Mouse (Mus musculus) left cerebral cortex, adult 2 months (tissue): ENCODE data around the gene Inpp4b. TPM values are rescaled to one million over a fixed set of nuclear protein-coding genes. Genes with fewer than 3 reads are reported as not detected.

Source experiments
- DNase-seq, 2 experiments: peaks; one replicate each; pipeline ENCODE4 v3.0.0; 2021 to 2022; ENCODE audit warnings: low spot score in 2 of 2, mixed read lengths in 1 of 2; ENCODE audit errors: extremely low spot score in 1 of 2
- H3K27ac ChIP-seq: fragments of 200-600 bp; 2 replicates; pipeline ENCODE4 v1.8.1; 2022
- H3K4me3 ChIP-seq: fragments of 200-600 bp; 2 replicates; pipeline ENCODE4 v1.8.1; 2022
- CTCF ChIP-seq: fragments of 200-600 bp; IDR thresholded peaks from 2 replicates; pipeline ENCODE4 v1.8.1; 2022; ENCODE audit warnings: antibody characterized with exemption, mild to moderate bottlenecking, moderate library complexity
- intact Hi-C: fragments of 180-260 bp; cut with DNase I; formaldehyde crosslinking; loops from one replicate; pipeline ENCODE4 v1.15.1; 2025
- total RNA-seq, 2 experiments: library from RNA; stranded (reverse); gene quantifications; 2 replicates each; pipeline ENCODE4 v1.2.3; 2021

The Inpp4b gene
- total RNA-seq, 2 experiments from 2014 or later, result 8.8 to 13.3 TPM

GRCm38 (mm10) chr8:81370607-81371006 lies 28.3 kb downstream of the Inpp4b start:
- Histone ChIP-seq H3K4me3 (no peak overlapping the region), H3K27ac (no peak overlapping the region)
- no peak for DNase-seq
- intact Hi-C loops, result no loop called here
- no peak for TF ChIP-seq CTCF

- no peak overlapping the region for H3K4me3 ChIP-seq
- DNase-seq, result no peak
- H3K27ac ChIP-seq, result no peak overlapping the region
- no peak for TF ChIP-seq CTCF
- intact Hi-C loops, result no loop called here
Observed at GRCm38 (mm10) chr8:81371844-81372243, 29.5 kb downstream of the Inpp4b start.

- no peak overlapping the region for H3K4me3 ChIP-seq
- H3K27ac ChIP-seq, result no peak overlapping the region
- no peak for TF ChIP-seq CTCF
- DNase-seq, result no peak
- intact Hi-C loops, result no loop called here
Observed at GRCm38 (mm10) chr8:81374877-81375475, 32.6 kb downstream of the Inpp4b start.

DNA sequence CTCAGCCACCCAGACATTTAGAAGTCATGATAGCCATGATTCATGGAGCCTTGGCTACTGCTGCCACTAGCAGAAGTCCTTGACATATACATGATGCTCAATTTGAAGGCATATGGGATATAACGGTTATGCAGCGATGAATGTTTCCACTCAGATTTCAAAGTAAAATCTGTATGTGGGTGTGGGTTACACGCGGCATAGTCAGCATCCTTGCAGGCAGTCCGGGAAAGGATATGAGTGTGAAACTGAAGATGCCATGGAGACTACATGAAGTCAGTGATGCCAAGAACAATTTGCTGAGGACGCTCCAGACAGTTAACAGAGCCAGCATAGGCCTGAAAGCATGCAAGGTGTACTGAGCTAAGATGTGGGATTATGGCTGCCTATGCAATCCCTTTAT lies 46.6 kb downstream of the Inpp4b start:
- intact Hi-C loops, result no loop called here
- no peak for DNase-seq
- TF ChIP-seq CTCF, result no peak

DNA sequence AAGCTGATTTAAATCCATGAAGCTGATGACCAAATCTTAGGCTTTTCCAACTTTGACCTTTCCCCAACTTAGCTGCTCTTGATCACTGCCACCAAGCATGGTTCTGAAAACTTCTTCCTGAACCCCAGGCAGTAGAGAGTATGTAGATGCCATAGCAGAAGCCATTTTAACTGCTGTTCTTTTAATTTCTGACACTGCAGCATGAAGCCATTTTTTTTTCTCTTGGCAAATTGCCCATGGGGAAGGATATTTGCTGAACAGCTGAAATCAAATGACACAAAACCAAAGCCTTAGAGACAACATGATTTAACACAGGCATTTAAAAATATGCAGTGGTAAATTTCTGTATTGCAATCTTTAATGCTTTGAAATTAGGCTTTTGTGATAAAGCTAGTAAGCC lies 56.7 kb downstream of the Inpp4b start:
- TF ChIP-seq CTCF, result no peak
- no peak overlapping the region for H3K27ac ChIP-seq
- no peak for DNase-seq
- intact Hi-C loops, result loop anchor here (1.0 to 5.0 kb wide), 2 partner anchors 41 to 332 kb away; no protein-coding TSS in a partner anchor
- no peak overlapping the region for H3K4me3 ChIP-seq

More for the DNA sequence above, 46.6 kb downstream of the Inpp4b start:
- no peak overlapping the region for H3K27ac ChIP-seq
- H3K4me3 ChIP-seq, result no peak overlapping the region

GRCm38 (mm10) chr8:81399501-81399900 lies 57.1 kb downstream of the Inpp4b start:
- intact Hi-C loops, result loop anchor here (1.0 to 5.0 kb wide), 2 partner anchors 41 to 332 kb away; no protein-coding TSS in a partner anchor
- Histone ChIP-seq H3K27ac (no peak overlapping the region), H3K4me3 (no peak overlapping the region)
- TF ChIP-seq CTCF, result no peak
- DNase-seq, result peak; percentile 13 to 23

DNA sequence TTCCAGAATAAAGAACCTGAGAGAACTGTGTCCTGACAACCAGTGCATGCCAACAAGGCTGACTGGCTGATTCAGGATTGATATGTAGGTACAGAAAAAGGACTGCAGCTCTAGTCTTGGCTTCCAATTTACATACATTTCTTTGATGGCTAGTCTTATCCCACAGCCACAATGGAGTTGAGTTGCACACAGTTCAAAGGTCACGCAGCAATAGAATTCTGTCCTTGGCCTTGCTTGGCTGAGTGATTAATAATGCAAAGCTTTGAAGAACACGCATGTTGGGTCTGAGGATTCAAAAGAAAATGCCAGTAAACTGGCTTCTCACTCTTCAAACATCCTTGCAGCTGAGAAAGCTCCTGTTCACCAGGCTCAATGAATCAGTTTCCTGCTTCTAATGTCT lies 70.4 kb downstream of the Inpp4b start:
- Histone ChIP-seq H3K27ac (no peak overlapping the region), H3K4me3 (no peak overlapping the region)
- intact Hi-C loops, result no loop called here
- DNase-seq, result no peak
- no peak for TF ChIP-seq CTCF

GRCm38 (mm10) chr8:81443957-81444356 lies 101.6 kb downstream of the Inpp4b start:
- intact Hi-C loops, result no loop called here
- Histone ChIP-seq H3K4me3 (no peak overlapping the region), H3K27ac (no peak overlapping the region)
- no peak for DNase-seq
- no peak for TF ChIP-seq CTCF

DNA sequence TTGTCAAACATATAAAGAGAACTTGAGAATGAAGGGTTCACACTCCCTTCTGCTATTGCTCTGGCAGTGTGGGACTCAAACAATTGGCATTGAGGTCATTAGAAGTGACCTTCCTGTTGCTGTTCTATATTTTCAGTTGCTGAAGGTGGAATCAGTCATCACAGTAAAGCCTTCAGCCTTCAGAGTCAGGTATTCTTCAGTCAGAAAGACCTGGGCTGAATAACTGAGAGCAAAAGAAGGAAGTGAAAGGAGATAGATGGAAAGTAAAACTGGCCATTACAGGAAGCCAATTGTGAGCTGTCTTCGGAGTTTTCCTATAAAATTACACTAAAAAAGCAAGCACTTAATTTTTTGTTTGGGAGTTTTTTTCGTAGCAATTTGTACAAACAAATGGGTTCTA lies 107.4 kb downstream of the Inpp4b start:
- no peak overlapping the region for H3K4me3 ChIP-seq
- intact Hi-C loops, result no loop called here
- DNase-seq, result no peak
- TF ChIP-seq CTCF, result no peak
- no peak overlapping the region for H3K27ac ChIP-seq

DNA sequence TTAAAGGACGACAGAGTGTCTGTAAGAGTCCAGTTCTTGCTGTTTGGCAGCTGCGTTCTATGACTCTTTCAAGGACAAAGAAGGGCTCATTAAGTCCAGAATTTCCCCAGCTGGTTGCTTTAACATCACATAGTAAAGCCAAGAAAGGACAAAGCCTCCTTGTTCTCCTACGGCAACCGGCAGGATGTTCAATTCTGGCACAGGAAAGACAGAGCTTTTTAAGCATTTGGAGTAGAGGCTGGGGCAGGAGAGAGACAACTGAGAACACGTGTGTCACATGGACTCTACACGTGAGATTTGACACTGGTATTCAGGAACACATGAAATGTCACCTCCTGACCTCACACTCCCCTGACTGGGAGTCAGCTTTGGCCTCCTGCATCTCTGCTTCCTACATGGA lies 109.7 kb downstream of the Inpp4b start:
- TF ChIP-seq CTCF, result no peak
- no peak for DNase-seq
- no peak overlapping the region for H3K27ac ChIP-seq
- intact Hi-C loops, result no loop called here
- no peak overlapping the region for H3K4me3 ChIP-seq

DNA sequence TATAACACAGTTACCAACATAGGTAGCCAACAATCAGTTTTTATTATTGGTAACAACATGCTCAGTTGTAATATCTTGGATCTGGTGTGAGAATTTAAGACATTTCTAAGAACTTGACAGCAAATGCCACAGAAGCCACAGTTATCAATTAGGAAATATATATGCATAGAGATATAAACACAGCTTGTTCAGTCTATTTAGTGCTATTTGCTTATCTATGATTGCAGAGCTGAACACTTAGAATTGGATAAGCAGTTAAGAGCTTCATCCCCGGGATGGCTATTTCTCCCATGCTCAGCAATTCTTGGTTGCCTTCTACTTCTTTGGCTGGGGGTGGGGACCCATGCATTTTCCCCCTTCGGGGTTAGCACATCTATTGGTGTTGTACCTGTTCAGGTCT lies 112.5 kb downstream of the Inpp4b start:
- Histone ChIP-seq H3K27ac (no peak overlapping the region), H3K4me3 (no peak overlapping the region)
- TF ChIP-seq CTCF, result no peak
- no peak for DNase-seq
- intact Hi-C loops, result no loop called here

DNA sequence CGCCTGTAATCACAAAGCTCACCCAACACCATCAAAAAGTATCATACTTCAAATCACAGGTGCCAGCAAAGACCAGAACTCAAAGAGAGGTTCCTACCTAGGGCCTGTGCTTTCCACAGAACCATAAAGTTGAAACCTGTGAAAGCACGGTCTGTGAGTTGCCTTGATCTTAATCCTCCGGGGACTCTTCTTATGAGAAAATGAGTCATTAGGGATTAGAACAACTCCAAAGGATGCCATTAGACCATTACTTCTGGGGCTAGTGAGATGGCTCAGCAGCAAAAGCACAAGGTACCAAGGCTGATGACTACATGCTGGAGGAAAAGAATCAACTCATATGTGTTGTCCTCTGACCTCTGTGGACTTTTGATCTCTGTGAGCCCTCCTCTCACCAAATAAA lies 121.4 kb downstream of the Inpp4b start:
- Histone ChIP-seq H3K4me3 (no peak overlapping the region), H3K27ac (no peak overlapping the region)
- no peak for DNase-seq
- TF ChIP-seq CTCF, result no peak
- intact Hi-C loops, result no loop called here

GRCm38 (mm10) chr8:81466776-81467175 lies 124.4 kb downstream of the Inpp4b start:
- no peak for TF ChIP-seq CTCF
- Histone ChIP-seq H3K4me3 (no peak overlapping the region), H3K27ac (no peak overlapping the region)
- DNase-seq, result no peak
- intact Hi-C loops, result no loop called here

- intact Hi-C loops, result loop anchor here (5.0 kb wide), 3 partner anchors 549 to 1364 kb away; no protein-coding TSS in a partner anchor
- H3K4me3 ChIP-seq, result no peak overlapping the region
- peak; percentile 66 for TF ChIP-seq CTCF
- no peak for DNase-seq
- no peak overlapping the region for H3K27ac ChIP-seq
Observed at GRCm38 (mm10) chr8:81478674-81479073, 136.3 kb downstream of the Inpp4b start.
